Mouse (Mus musculus) layer of hippocampus, postnatal 14 days (tissue): ENCODE measurements around the gene Gm4216. TPM values are rescaled to one million over a fixed set of nuclear protein-coding genes. Genes with fewer than 3 reads are reported as not detected.
"Not testable (repeated sequence)": the region's sequence is repeated elsewhere in the genome, so short reads cannot be mapped to it uniquely, and the experiment has no call there.

Experiments used
- DNase-seq, 2 experiments: peaks; one replicate each; pipeline ENCODE4 v3.0.0; 2021 to 2022; ENCODE audit warnings: low spot score in 2 of 2, mixed read lengths in 1 of 2
- long read RNA-seq, 2 experiments: library from polyadenylated mRNA; stranded (forward); transcript quantifications; one replicate each; pipeline ENCODE4 v2.0.0; 2021
- total RNA-seq, 2 experiments: library from RNA; stranded (reverse); gene quantifications; 2 replicates each; pipeline ENCODE4 v1.2.3; 2021

Gm4216 gene
- not detected for total RNA-seq
- long read RNA-seq, experiment 1: 0 reads
- long read RNA-seq, experiment 2: 0 reads

- DNase-seq: not testable (repeated sequence)
These were observed at the start of gene Gm4216 for GRCm38 (mm10) chr7:23019823-23020222. Gm4216 (minus strand) TSS chr7:23019923.

GRCm38 (mm10) chr7:23067356-23067755 lies 47.6 kb upstream of the Gm4216 start, which contains the start of gene Gm8720:
Gm8720 (minus strand) TSS chr7:23067456.
- not testable (repeated sequence) for DNase-seq

DNA sequence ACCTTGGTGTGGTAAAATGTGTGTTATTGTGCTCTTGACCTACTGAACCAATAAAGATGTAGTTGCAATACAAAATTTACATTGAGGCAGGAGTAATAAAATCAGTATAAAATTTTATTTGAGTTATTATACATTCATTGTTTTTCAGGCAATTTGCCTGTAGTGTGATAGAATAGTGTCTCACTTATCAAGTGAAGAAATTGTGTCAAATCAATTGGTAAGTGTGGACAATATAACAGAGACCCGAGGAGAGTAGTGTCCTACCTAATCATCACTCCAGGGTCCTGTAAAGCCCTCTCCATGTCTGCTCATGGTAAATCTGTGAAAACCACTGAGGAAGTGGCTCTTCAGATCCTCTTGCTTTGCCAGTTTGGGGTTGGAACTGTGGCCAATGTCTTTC lies 35.5 kb upstream of the Gm4216 start, which contains the start of gene Vmn1r163:
TSS of gene Vmn1r163 (plus strand) at position 301 of the 400 bp plus-strand sequence.
- not testable (repeated sequence) for DNase-seq

DNA sequence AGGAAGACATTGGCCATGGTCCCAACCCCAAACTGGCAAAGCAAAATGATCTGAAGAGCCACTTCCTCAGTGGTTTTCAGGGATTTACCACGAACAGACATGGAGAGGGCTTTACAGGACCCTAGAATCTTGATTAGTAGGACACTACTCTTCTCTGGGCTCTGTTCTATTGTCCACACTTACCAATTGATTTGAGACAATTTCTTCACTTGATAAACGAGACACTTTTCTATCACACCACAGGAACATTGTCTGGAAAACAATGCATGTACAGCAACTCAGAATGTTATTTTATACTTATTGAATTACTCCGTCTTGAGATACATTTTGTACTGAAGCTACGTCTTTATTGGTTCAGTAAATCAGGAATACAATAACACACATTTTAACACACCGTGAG lies 35.1 kb downstream of the Gm4216 start, which contains the start of gene Gm4214:
TSS of gene Gm4214 (minus strand) at position 101 of the 400 bp plus-strand sequence.
- not testable (repeated sequence) for DNase-seq

Other genes with a start within 250 kb of the Gm4216 start
- not detected for gene Vmn1r158, start 229.1 kb downstream of the Gm4216 start, total RNA-seq
- gene Vmn1r159, start 176.3 kb downstream of the Gm4216 start, total RNA-seq: not detected
- not detected for gene Vmn1r160, start 148.7 kb downstream of the Gm4216 start, total RNA-seq
- gene Gm4214, start 35.2 kb downstream of the Gm4216 start, total RNA-seq: not detected
- gene Vmn1r163, start 35.6 kb upstream of the Gm4216 start, total RNA-seq: not detected
- not detected for gene Gm8720, start 47.5 kb upstream of the Gm4216 start, total RNA-seq
- not detected for gene Gm10662, start 124.6 kb upstream of the Gm4216 start, total RNA-seq
- gene Vmn1r165, start 197.4 kb upstream of the Gm4216 start, total RNA-seq: not detected
- gene Vmn1r166, start 231.8 kb upstream of the Gm4216 start, total RNA-seq: not detected